Mouse (Mus musculus) kidney, postnatal 4 days (tissue): ENCODE measurements at regions not wholly inside any gene's neighbourhood (a gene's known extent, or its start where the extent isn't known, plus 50 kb on each side); places are given as distances from the start of the nearest gene placed in this dataset.
A peak's percentile ranks its signal among the peaks of the same experiment; 100 is the strongest.

Experiments
- DNase-seq, 2 experiments: peaks; one replicate each; pipeline ENCODE4 v3.0.0; 2021; ENCODE audit warnings: mixed read lengths in 2 of 2

DNA sequence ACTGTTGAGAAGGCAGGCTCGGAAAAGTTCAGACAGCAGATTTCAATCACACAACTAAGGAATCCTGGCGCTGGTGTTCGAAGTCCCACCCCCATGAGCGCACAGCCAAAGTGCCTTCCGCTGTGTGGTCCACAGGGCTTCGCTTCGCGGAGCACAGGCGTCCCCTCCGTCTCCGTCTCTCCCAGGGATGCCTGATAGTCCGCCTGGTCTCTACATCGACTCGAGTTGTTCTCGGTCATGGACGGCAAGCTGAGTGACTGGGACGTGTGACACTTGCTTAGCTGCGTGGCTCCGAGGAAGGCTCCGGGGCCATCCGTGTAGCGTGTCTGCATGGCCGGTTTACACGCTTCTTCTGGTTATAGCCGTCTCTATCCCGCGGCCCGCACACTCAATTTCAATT, 224.0 kb downstream of the Gm26897 start:
- peak; percentile 23 to 37 for DNase-seq

DNA sequence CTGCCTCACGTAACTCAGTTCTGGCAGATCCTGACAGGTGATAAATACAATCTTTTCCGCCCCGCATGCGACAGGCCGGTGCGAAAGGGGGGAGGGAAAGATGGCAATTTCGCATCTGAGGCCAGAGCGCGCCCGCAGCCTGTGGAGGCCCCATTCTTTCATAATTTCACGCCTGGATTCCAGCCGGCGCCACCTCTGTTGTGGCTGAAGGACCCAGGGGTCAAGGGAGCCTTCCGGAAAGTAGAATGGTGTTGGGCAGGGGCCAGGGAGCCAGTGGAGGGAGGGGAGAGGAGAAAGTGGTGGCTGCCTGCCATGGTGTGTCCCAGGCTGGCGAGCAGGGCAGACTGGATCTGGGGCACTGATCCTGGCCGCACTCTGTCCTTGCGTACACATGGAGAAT, 224.5 kb downstream of the Gm26897 start:
- DNase-seq = peak; percentile 62 to 71

DNA sequence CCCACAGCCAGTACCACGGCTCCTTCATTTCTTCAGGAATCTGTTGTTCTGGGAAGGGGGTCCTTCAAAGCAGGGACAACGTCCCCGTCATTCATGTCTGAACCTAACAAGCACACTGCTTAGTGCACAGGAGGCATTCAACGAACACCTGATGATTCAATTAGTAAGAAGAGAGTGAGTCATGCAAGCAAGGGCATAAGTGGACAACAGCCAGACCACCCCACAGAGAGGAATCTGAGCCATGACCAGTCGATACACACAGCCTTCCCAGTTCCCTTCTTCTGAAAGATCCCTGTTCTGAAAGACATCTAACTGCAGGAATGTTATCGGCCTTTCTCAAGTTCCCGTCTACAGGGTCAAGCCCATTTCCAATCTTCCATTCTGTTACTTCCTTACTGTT, 231.6 kb downstream of the Gm26897 start:
- DNase-seq = no peak

DNA sequence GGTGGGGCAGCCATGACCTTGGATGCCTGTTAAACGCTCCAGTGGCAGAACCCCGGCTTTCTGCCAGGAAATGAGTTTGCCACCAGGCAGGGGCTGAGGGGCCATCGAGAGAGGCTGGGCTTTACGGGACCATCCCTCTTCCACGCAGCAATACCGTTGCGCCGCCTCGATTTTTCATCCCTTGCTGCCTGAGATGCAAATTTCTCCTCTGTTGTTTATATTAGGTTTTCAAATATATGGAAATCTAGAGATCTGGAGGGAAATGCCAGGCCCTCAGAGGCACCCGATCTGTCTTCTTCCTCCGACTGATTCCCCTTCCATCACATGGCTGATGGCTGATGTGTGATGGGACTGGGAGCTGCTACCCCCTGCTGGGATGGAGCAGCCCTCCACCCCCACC, 234.4 kb downstream of the Gm26897 start:
- no peak for DNase-seq

DNA sequence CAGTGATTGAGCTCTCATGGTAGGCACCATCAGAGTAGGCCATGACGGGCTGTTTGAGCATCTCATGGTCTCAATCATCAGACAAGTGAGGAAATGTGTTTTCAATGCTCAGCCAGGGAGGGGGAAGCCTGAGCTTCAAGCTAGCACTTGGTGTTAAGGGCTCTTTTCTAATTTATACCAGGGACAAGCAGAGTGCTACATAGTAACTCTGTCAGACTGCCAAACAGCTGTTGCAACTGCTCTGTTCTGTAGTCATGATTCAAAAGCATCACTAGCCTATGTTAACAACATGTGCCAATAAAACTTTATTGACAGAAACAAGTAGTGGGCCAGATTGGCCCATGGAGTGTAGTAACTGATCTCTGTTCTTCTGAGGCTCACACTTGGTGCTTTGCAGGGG, 235.0 kb downstream of the Gm26897 start:
- DNase-seq = no peak

DNA sequence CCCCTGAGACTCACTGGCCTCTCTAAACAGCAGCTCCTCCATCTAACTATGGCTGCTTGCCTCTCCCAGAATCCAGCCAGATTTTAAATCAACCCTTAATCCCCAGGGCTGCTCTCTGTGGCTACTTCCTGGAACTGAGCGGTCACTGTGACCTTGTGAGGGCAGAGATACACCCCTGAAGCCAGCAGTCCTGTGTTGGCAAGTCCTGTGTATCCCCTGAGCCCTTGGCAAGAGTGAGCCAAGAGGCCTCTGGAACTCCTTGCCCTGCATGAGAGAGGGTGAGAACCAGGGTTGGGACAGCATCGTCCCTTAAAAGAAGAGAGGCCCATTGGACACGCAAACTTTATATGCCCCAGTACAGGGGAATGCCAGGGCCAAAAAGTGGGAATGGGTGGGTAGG, 237.5 kb downstream of the Gm26897 start:
- DNase-seq = no peak

DNA sequence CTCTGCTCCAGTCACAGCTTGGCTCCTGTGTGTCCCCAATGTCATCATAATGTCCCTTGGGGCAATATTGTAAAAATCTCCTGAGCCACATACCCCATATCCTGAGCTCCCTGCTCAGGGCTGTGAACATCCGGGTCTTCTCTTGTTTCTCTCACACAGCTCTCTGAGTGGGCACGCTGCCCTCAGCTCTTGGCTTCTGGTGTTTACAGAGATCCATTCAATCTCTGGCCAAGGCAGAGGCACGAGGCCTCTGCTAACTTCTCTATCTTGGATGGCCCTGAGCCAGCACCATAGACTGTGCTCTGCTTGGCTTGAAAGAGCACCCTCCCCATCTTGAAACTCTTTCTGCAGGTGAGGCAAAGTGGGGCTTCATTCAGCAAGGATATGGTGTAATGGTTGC, 238.2 kb downstream of the Gm26897 start:
- DNase-seq = no peak

DNA sequence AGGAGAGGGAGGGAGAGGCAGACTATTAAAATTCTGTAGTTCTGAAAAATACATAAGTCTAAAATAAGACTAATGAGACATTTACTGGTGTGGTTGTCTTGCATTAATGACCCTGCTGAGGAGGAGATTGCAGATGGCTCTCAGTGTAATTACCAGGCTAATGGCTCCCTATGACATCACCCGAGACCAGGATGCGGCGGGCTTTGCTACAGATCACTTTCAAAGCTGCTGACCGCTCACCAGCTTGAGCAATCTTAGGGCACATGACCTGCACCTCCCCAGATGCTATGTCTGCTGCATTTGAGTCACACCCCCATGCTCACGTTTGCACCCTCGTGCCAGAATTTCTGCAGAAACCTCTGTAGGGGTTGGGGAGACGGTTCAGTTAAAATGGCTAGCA, 242.0 kb downstream of the Gm26897 start:
- no peak for DNase-seq

DNA sequence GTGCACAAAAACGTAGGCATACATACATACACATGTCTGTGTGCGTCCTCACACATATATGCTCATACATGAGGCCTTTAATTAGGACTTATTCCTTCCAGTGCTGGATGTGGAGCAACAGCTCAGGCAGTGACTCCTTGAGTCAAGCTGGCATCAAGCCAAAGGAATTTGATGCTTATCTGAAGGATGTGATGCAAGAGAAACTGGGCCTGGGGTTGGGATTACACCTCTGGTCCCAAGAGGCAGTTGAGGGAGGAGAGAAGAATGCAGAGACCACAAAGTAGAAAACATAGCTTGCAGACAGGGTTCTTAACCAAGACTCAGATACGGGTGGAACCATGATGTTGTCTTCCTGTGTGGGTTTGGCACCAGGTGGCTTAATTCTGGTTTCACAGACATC, 245.9 kb downstream of the Gm26897 start:
- DNase-seq = no peak

DNA sequence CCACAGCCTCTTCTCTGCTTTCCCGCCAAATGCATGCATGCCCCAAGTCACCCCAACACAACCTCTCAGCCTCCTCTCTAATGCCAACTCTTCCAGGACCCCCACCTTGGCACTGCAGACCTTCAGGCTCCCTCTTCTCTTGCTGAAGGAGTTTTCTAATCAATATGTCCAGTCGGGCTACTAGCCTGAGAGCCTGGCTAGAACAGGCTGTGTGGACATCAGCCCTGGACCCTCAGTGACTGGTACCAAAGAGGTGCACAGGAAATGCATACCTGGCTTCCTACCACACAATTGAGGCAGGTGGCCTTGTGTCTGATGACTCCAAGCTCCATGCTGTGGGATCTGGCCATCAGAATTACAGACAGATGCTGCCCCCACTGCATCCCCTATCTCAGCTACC, 248.4 kb downstream of the Gm26897 start:
- DNase-seq = no peak

DNA sequence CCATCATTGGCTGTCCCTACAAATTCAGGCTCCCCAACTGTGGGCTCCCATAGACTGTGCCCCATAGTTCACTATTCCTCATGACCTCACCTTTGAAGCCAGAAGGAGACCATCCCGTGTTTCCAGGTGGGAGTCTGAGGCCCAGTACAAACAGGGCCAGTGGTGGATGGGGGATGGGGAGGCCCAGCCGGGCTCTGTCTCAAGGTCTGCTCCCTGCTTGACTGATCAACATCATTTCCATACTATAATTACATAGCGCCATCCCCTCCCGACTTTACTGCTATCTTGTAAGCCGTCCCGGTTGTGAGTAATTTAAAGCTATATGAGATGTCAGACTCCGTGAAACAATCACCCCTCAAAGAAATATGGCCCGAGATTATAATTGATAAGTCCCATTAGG, 252.3 kb downstream of the Gm26897 start:
- DNase-seq = no peak

DNA sequence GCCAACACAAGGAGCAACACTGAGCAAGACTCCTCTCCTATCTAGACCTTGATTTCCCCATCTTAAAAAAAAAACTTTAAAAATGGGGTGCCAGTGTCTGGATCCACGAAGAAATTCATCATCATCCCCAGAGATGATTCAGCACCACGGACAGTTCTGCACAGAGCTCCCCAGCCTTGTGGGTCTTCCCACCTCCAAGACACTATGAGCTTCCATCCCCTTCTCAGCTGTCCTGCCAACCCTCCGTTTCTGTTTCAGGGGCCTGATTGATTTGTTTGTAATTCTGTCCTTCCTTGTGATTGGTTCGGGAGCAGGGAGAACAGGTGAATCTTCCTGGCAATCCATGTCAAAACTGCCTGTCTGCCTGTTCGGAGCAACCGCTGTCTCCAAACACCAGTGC, 253.3 kb downstream of the Gm26897 start:
- DNase-seq = peak; percentile 54 to 56

DNA sequence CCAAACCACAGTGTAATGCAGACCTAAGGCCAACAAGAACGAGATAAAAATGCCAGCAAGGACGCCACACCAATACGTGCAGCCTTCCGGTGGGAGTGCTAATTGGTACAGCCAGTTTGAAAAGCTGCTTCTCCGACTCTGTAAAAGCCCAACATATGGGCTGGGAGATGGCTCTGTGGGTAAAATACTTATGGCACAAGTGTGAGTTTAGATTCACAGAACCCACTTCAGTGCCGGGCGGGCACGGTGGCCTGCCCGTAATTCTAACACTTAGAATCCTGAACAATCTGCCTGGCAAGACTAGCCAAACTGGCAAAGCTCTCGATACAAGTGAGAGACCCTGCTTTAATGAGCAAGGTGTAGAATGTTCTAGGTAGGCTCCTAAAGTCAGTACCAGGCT, 258.1 kb downstream of the Gm26897 start:
- no peak for DNase-seq

DNA sequence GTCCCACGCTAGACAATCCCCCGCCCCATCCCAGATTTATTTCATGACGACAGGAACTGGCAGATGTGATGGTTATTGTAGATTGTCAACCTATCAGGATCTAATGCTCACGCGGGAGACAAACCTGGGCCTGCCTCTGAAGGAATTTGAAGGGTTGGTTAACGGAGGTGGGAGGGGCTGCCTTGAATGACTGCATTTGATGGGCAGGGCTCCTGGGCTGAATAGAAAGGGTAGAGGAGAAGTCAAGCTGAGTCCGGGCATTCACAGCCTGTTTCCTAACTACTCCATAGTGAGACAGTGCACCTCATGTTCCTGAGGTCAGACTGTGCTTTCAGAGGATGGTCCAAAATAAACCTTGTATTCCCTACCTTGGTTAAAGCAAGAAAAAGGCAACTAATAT, 259.1 kb downstream of the Cryba4 start:
- DNase-seq = no peak

DNA sequence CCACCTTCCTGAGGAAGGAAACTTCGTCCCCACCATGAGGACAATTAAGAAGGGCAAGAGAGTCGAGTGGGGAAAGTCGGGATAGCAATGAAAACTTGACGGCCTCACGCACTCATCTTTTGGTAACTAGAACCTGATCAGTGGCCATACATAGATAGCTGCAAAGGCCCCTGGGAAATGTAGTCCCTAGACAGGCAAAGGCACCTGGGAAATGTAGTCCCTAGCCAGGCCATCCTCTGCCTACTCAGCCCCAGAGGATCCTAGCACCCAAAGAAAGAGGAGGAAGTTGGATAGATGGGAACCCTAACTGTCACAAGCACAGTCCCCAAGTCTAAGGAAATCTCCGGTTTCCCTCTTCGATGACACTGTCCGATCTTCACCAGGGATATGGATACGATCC, 258.4 kb downstream of the Cryba4 start:
- no peak for DNase-seq

DNA sequence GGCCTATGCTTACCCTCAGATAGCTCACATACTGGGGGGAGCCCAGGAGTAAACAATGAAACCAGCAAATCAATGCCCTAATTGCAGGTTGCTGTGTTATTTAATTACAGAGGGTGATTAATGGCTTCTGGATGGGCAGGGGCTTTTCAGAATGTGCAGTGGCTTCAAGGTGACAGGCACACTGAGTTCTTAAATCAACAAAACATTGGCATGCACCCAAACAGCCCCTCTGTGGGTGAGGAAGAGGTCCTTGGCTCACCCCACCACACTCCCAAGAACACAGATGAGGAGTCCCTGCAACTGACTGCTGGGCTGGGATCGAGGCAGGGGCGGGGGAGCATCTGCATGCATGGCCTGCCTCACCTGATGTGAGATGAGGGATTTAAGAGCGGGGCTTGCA, 255.5 kb downstream of the Cryba4 start:
- DNase-seq = no peak

DNA sequence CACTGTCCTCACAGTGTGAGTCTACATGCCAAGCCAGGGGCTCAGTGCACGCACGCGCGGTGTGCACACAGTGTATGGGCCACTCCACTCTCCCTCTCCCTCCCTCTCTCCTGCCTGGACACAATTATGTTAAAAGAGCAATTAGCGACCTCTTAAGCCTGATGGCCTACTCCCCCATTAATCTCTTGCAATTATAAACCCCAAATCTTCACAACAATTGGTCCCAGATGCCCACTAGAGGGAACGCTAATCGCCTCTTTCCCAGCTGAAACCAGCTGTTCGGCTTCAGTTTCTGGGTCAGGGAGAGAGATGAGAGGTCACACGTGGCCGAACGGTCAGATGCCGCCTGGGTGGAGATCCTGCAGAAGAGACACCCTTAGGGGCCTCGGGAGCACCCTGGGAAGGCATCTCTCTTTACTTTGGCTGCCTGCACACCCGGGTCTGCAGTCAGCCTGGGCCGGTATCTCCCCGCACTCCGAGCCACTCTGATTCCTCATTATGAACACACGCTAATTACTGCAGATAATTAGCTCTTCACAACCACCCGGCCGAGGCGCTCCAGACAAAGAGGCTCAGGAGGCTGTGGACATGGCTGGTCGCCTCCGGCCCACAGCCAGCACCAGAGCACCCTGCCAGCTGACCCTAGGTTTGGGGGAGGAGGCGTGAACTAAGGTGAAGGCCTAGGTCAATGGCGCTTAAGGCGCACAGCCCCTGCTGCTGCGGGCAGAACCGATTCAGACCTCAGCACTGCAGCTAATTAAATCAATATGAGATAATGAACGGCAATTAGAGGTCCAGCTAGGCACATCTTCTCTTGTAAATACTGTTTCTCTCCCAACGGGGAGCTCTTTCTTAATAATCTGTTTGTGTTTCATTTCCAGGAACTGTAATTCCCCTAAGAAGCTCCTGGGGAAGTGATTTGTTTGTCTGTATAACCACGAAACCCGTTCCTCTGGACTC, 250.3 kb downstream of the Cryba4 start:
- peak; percentile 33 to 56 for DNase-seq

DNA sequence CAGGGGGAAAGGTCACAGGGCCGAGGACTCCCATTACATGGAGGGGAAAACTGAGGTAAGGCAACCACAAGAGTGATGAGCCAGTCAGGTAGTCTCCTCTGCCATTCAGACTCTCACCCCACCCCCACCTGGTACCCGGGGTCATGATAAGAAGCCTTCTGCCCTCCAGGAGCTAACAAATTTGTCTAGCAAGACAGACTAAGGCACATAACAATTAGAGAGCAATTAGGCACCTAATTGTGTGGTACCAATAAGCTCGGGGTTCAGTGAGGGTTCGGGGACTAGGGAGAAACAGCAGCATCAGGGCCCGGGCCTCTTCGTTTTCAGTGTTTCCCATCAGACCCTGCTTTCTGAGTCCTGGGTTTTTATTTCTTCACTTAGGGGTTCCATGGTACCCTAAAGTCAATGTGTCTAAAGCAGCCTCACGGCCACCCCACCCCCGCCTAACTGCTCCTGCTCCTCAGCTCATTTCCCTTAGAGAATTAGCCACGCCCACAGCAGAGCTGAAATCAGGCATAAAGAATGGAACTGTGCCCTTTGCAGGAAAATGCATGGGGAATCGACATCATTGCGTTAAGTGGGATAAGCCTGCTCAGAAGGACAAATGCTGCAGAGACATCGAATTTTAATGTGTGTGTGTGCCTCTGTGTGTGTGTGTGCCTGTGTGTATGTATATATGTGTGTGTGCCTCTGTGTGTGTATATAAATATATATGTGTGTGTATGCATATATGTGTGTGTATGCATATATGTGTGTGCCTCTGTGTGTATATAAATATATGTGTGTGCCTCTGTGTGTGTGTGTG, 249.3 kb downstream of the Cryba4 start:
- DNase-seq = no peak

DNA sequence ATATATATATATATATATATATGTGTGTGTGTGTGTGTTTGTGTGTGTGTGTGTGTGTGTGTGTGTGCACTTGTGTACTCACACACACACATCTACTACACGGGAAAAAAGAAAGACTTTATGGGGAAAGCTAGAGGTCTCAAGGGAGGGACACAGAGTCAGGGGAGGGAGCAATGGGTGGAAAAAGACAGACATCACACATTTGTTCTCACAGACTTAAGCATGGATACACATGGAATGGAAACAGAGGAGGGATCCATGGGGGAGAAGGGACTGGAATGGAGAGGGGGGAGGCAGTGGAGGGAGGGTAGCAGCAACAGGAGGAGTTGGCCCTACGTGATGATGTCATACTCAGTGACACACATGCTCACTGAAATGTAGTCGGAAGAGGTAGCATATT, 248.3 kb downstream of the Cryba4 start:
- DNase-seq = no peak

DNA sequence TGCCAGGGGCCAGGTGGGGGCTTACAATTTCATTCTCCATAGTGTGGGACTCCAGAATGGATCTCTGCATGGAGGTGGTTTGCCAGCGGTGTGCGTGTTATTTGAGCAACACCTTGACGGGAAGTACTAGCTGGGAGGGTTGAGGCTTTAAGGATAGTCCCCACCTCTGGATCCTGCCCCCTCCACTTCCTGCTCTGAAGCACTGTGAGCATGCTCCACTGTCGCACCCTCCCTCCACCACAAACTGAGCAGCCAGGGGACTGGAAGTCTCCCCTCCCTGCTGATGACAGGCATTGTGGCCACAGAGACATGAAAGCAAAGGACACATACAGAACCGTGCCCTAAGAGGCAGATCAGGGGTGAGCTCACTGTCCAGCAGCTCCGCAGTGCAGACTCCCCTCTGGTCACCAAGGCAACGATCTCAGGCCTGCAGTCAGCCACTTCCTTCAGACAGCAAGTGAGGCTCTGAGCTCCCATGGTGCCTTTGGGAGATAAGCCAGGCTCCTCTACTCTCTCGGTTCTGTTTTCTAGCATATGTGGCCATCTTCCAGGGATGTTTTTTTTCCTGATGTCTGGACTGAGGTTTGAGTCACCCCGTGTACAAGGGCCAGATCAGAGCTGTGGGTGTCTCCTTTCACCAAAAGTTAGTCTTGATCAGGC, 239.7 kb downstream of the Cryba4 start:
- peak; percentile 43 to 51 for DNase-seq

DNA sequence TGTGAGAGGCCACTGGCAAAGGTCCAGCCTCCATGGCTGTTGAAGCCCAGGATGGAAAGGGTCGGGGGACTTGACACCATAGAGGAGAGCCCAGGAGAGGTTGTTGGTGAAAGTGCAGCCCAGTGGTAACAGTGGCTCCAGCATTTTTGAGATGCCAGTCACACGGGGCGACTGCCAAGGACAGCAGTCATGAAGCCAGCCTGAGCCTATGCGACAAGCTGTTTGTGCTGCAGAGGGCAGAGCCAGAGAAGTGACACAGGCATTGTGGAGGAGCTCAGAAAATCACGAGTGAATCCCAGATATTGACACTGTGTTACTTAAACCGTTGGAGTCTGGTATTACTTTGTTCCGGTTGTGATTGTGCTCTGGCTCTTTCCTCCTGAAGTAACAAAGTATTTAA, 233.4 kb downstream of the Cryba4 start:
- no peak for DNase-seq

DNA sequence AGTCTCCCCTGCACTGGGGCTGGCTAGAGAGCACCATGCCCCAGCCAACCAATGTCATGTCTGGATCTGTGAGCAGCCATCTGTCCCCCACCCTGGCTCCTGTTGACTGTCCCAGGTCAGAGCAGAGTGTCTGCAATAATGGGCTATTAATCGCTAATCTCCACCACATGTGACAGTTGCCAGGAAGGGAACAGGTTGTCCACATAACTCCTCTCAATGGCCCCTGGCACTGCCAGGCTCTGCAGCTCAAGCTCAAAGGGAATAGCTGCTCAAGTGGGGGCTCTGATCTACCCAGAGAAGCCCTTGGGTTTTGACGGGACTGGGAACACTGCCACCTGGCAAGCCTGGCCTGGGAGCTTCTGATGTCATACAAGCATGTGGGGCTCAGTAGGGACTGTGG, 231.4 kb downstream of the Cryba4 start:
- peak in 1 of 2 experiments; percentile 11 for DNase-seq

DNA sequence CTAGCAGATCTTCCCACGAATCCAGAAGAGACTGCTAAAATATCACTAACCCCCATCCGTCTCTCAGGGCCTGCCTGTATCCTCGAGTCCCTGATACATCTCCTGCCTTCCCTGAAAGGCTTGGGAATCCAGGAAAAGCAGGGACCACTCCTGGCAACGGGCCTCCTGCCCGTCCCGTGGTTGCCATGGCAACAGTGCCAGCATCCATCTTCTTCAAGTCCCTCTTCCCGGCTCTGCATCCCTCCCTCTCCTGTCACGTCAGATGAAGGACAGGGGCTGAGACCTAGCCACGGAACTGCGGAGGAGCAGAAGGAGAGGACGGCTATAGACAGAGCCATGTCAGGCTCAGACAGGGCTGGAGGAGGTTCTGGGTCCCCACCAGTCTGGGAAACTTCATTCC, 222.4 kb downstream of the Cryba4 start:
- DNase-seq = no peak

DNA sequence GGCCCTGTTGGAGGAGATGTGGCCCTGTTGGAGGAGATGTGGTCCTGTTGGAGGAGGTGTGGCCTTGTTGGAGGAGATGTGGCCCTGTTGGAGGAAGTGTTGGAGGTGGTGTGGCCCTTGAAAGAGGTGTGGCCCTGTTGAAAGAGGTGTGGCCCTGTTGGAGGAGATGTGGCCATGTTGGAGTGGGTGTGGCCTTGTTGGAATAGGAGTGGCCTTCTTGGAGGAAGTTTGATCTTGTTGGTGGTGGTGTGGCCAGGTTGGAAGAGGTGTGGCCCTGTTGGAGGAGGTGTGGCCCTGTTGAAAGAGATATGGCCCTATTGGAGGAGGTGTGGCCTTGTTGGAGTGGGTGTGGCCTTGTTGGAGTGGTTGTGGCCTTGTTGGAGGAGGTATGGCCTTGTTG, 220.3 kb downstream of the Cryba4 start:
- DNase-seq = no peak
